Mouse (Mus musculus): ENCODE measurements around the gene Otud3.

DNA sequence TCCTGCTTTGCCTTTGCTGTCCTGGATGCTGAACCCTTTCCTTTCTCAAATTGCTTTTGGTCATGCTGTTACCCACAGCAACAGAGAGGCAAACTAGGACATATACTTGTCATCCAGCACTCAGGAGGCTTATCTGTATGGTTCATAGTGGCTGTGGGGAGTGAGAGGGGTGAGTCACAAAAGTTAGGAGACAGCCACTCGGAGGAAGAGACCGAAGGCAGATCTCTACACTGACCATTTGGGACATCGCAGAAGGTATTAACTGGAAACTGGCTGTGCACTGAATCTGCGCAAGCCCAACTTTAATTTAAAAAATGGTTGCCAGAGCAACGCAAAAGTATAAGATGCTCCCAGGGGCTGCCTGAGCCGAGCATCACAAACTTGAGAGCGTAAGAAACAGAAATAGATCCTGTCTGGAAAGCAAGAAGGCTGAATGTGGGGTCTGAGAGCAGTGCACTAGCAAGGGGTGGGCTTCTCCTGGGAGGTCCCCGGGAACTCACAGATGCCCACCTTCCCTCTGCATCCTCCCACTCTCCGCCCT is 58.6 kb downstream of the Otud3 start:
- no peak for TF ChIP-seq CTCF (IDR thresholded peaks at IDR 0.05; ENCODE audit: borderline replicate concordance, extremely low read depth, insufficient read depth, insufficient read length)
- no peak for TF ChIP-seq POLR2A (IDR thresholded peaks at IDR 0.05; ENCODE audit: borderline replicate concordance, extremely low read depth, insufficient read depth, insufficient read length, poor library complexity, severe bottlenecking)

All from brain, embryonic 14.5 days (tissue).